Mouse (Mus musculus): ENCODE measurements at regions not wholly inside any gene's neighbourhood (a gene's known extent, or its start where the extent isn't known, plus 50 kb on each side); places are given as distances from the start of the nearest gene placed in this dataset.

DNA sequence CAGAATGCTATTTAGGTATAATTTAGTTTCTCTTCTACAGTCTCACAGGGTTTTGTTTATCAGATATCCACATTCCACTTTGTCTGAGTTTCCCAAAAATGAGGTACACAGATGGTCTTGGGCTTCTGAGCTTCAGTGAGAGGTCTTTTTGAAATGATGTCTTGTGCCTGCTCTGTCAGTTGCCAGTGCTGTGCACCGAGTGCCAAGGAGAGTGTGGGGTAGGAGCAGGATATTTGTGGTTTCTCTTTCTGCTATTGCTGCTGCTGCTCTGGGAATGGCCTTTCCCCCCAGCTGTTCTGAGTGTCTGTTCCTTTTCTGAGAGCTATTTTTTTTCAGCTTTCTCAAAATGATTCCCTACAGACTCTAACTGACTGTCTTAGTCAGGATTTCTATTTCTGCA, 60.1 kb upstream of the Gmds start:
- Histone ChIP-seq H3K4me1 (replicated peaks) (no peaks in the 10 kb centered on the region), H3K4me3 (replicated peaks) (no peak overlapping the region), H3K9ac (no peak overlapping the region), H3K36me3 (replicated peaks) (no peaks in the 10 kb centered on the region), H3K27ac (replicated peaks) (no peak overlapping the region), H3K27me3 (no peaks in the 10 kb centered on the region), H3K9me3 (replicated peaks) (no peaks in the 10 kb centered on the region), H3K4me2 (no peak overlapping the region)
- ATAC-seq (ENCODE audit: insufficient read depth) = no peak
- WGBS (ENCODE audit: insufficient replicate concordance) = 4% methylated on average over 1 of the region's 1 CpGs

Data from liver, embryonic 15.5 days (tissue).